Mouse (Mus musculus) midbrain, embryonic 16.5 days (tissue): ENCODE measurements around the gene Olfr545. TPM values are rescaled to one million over a fixed set of nuclear protein-coding genes. Genes with fewer than 3 reads are reported as not detected.
"Not testable (repeated sequence)": the region's sequence is repeated elsewhere in the genome, so short reads cannot be mapped to it uniquely, and the experiment has no call there.

ENCODE experiments used
- ATAC-seq: fragments of 200-750 bp; cut with Nextera tagmentation; 2 replicates; pipeline ENCODE4 v1.8.0; 2017; ENCODE audit warnings: moderate TSS enrichment
- H3K27ac ChIP-seq: fragments of 300-500 bp; sonication (generic); 2 replicates; pipeline ENCODE4 v1.5.1; 2014; ENCODE audit warnings: mild to moderate bottlenecking, low read length, mixed read lengths
- H3K27me3 ChIP-seq: fragments of 300-500 bp; sonication (generic); 2 replicates; pipeline ENCODE4 v1.6.1; 2014; ENCODE audit warnings: low read depth, low read length, mixed read lengths; ENCODE audit not compliant: control insufficient read depth, insufficient read depth
- H3K36me3 ChIP-seq: fragments of 300-500 bp; sonication (generic); 2 replicates; pipeline ENCODE4 v1.6.1; 2014; ENCODE audit warnings: mild to moderate bottlenecking, low read length, moderate library complexity, mixed read lengths; ENCODE audit not compliant: control insufficient read depth, insufficient read depth
- H3K4me1 ChIP-seq: fragments of 300-500 bp; sonication (generic); 2 replicates; pipeline ENCODE4 v1.6.1; 2014; ENCODE audit warnings: mild to moderate bottlenecking, low read length, mixed read lengths; ENCODE audit not compliant: control insufficient read depth, insufficient read depth
- H3K4me2 ChIP-seq: fragments of 300-500 bp; sonication (generic); 2 replicates; pipeline ENCODE4 v1.6.1; 2014; ENCODE audit warnings: mild to moderate bottlenecking, low read length, mixed read lengths
- H3K4me3 ChIP-seq: fragments of 300-500 bp; sonication (generic); 2 replicates; pipeline ENCODE4 v1.5.1; 2014; ENCODE audit warnings: low read depth, mild to moderate bottlenecking, low read length, moderate library complexity, mixed read lengths
- H3K9ac ChIP-seq: fragments of 300-500 bp; sonication (generic); 2 replicates; pipeline ENCODE4 v1.6.1; 2014; ENCODE audit warnings: low read depth, low read length, mixed read lengths
- H3K9me3 ChIP-seq: fragments of 300-500 bp; sonication (generic); replicated peaks from 2 replicates; pipeline ENCODE4 v1.6.1; 2014; ENCODE audit warnings: mild to moderate bottlenecking, low read length, mixed read lengths; ENCODE audit not compliant: control insufficient read depth, poor library complexity, severe bottlenecking
- WGBS: fragments of 180-500 bp; shearing (Covaris S2); extraction: QIAGEN DNeasy Blood & Tissue Kit; methylation state at CpG from one replicate; pipeline ENCODE4 v1.1.7; 2014; 5-methylcytosine and 5-hydroxymethylcytosine counted together
- polyA plus RNA-seq: library from polyadenylated mRNA; unstranded; fragments of >200 nt; fragmentation: Nextera tagmentation; extraction: Ambion mirVana; gene quantifications from 2 replicates; pipeline ENCODE4 v1.2.1, GENCODE M21; 2015

Olfr545 gene
- polyA plus RNA-seq, 1 experiment from 2014 or later, result 0.23 TPM

- not testable (repeated sequence) for H3K9me3 ChIP-seq, H3K4me1 ChIP-seq, H3K9ac ChIP-seq, H3K36me3 ChIP-seq, H3K4me2 ChIP-seq, ATAC-seq, H3K27ac ChIP-seq, H3K4me3 ChIP-seq, H3K27me3 ChIP-seq
- WGBS, result 71% methylated on average over 8 of the region's 8 CpGs
Measured at GRCm38 (mm10) chr7:102484766-102485165, 14.6 kb downstream of the Olfr545 start.

GRCm38 (mm10) chr7:102483665-102484064 is 15.7 kb downstream of the Olfr545 start:
- 91% methylated on average over 2 of the region's 2 CpGs for WGBS

GRCm38 (mm10) chr7:102481579-102481978 is 17.8 kb downstream of the Olfr545 start, which contains the start of gene Olfr543:
TSS of gene Olfr543 (minus strand) at chr7:102481679.
- Histone ChIP-seq H3K9me3 (no peaks in the 10 kb centered on the region), H3K4me3 (no peak within 1 kb of the TSS), H3K36me3 (0 out of 2 replicates have a peak, but pooled peaks cover 4% of the 10 kb centered on the region), H3K4me2 (no peak within 1 kb of the TSS), H3K27me3 (no peaks in the 10 kb centered on the region), H3K4me1 (no peaks in the 10 kb centered on the region), H3K9ac (no peak within 1 kb of the TSS), H3K27ac (no peak within 1 kb of the TSS)
- WGBS, result 94% methylated on average over 4 of the region's 4 CpGs
- ATAC-seq, result no peak

More at GRCm38 (mm10) chr7:102483665-102484064, 15.7 kb downstream of the Olfr545 start:
- Histone ChIP-seq H3K27me3 (no peaks in the 10 kb centered on the region), H3K36me3 (0 out of 2 replicates have a peak, but pooled peaks cover 2% of the 10 kb centered on the region), H3K4me1 (no peaks in the 10 kb centered on the region), H3K4me3 (no peak overlapping the region), H3K4me2 (no peak overlapping the region), H3K9ac (no peak overlapping the region), H3K9me3 (no peaks in the 10 kb centered on the region), H3K27ac (no peak overlapping the region)
- no peak for ATAC-seq

- Histone ChIP-seq H3K9ac (no peak overlapping the region), H3K4me3 (no peak overlapping the region), H3K36me3 (0 out of 2 replicates have a peak, but pooled peaks cover 4% of the 10 kb centered on the region), H3K4me2 (no peak overlapping the region), H3K27me3 (no peaks in the 10 kb centered on the region), H3K4me1 (no peaks in the 10 kb centered on the region), H3K9me3 (no peaks in the 10 kb centered on the region), H3K27ac (no peak overlapping the region)
- WGBS, result 87% methylated on average over 4 of the region's 4 CpGs
- no peak for ATAC-seq
Measured at GRCm38 (mm10) chr7:102480821-102481220, 18.6 kb downstream of the Olfr545 start.

GRCm38 (mm10) chr7:102479368-102480078 is 19.9 kb downstream of the Olfr545 start:
- Histone ChIP-seq H3K27ac (no peak overlapping the region), H3K9me3 (no peaks in the 10 kb centered on the region), H3K27me3 (no peaks in the 10 kb centered on the region), H3K4me3 (no peak overlapping the region), H3K36me3 (0 out of 2 replicates have a peak, but pooled peaks cover 4% of the 10 kb centered on the region), H3K4me2 (no peak overlapping the region), H3K4me1 (no peaks in the 10 kb centered on the region), H3K9ac (no peak overlapping the region)
- 79% methylated on average over 5 of the region's 5 CpGs for WGBS
- ATAC-seq, result no peak

- Histone ChIP-seq H3K9me3 (no peaks in the 10 kb centered on the region), H3K27me3 (no peaks in the 10 kb centered on the region), H3K4me3 (no peak overlapping the region), H3K9ac (no peak overlapping the region), H3K4me1 (no peaks in the 10 kb centered on the region), H3K4me2 (no peak overlapping the region), H3K36me3 (0 out of 2 replicates have a peak, but pooled peaks cover 4% of the 10 kb centered on the region), H3K27ac (no peak overlapping the region)
- no peak for ATAC-seq
- WGBS, result 87% methylated on average over 3 of the region's 3 CpGs
Measured at GRCm38 (mm10) chr7:102478926-102479325, 20.4 kb downstream of the Olfr545 start.

GRCm38 (mm10) chr7:102478425-102478824 is 20.9 kb downstream of the Olfr545 start:
- Histone ChIP-seq H3K27ac (no peak overlapping the region), H3K27me3 (no peaks in the 10 kb centered on the region), H3K4me2 (no peak overlapping the region), H3K4me1 (no peaks in the 10 kb centered on the region), H3K4me3 (no peak overlapping the region), H3K9me3 (no peaks in the 10 kb centered on the region), H3K36me3 (0 out of 2 replicates have a peak, but pooled peaks cover 4% of the 10 kb centered on the region), H3K9ac (no peak overlapping the region)
- ATAC-seq, result no peak
- WGBS, result 89% methylated on average over 4 of the region's 4 CpGs

GRCm38 (mm10) chr7:102477377-102477776 is 22.0 kb downstream of the Olfr545 start:
- WGBS, result 63% methylated on average over 11 of the region's 11 CpGs
- Histone ChIP-seq H3K36me3 (0 out of 2 replicates have a peak, but pooled peaks cover 2% of the 10 kb centered on the region), H3K4me2 (no peak overlapping the region), H3K9ac (no peak overlapping the region), H3K4me1 (no peaks in the 10 kb centered on the region), H3K9me3 (no peaks in the 10 kb centered on the region), H3K4me3 (no peak overlapping the region), H3K27ac (no peak overlapping the region), H3K27me3 (no peaks in the 10 kb centered on the region)
- no peak for ATAC-seq

- no peak for ATAC-seq
- Histone ChIP-seq H3K9me3 (no peaks in the 10 kb centered on the region), H3K27me3 (no peaks in the 10 kb centered on the region), H3K4me3 (no peak overlapping the region), H3K4me2 (no peak overlapping the region), H3K36me3 (0 out of 2 replicates have a peak, but pooled peaks cover 2% of the 10 kb centered on the region), H3K9ac (no peak overlapping the region), H3K27ac (no peak overlapping the region), H3K4me1 (no peaks in the 10 kb centered on the region)
- 96% methylated on average over 5 of the region's 5 CpGs for WGBS
Measured at GRCm38 (mm10) chr7:102476601-102477000, 22.8 kb downstream of the Olfr545 start.
